Mouse (Mus musculus): Measurements from ENCODE around the gene Ift22. TPM values are rescaled to one million over a fixed set of nuclear protein-coding genes. Genes with fewer than 3 reads are reported as not detected.
A peak's percentile ranks its signal among the peaks of the same experiment; 100 is the strongest.

Gene Ift22
- polyA plus RNA-seq, 1 experiment = 14.6 TPM

DNA sequence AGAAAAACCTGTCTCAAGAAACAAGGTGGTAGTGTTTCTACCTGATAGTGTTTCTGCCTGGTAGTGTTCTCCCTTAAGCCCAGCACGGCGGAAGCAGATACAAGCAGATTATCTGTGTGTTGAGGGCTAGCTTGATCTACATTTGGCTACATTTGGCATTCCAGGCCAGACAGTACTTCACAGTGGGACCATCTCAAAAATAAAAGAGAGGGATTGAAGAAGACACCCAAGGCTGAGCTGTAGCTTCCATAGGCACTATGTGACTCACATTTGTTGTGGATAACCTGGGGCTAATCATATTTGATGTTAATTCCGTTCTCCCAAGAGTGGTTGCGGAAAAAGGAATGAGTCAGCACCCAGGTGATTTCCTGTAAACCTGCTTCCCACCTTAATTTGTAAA is 44.2 kb downstream of the Ift22 start:
- no peak overlapping the region for H3K4me3 ChIP-seq (ENCODE audit: insufficient read depth, low read depth, low read length)
- H3K4me1 ChIP-seq (ENCODE audit: control insufficient read depth, insufficient read depth, insufficient read length, low read length) = peaks cover 8% of the 10 kb centered on the region
- no peak overlapping the region for H3K27ac ChIP-seq (replicated peaks; ENCODE audit: low read depth, low read length)

DNA sequence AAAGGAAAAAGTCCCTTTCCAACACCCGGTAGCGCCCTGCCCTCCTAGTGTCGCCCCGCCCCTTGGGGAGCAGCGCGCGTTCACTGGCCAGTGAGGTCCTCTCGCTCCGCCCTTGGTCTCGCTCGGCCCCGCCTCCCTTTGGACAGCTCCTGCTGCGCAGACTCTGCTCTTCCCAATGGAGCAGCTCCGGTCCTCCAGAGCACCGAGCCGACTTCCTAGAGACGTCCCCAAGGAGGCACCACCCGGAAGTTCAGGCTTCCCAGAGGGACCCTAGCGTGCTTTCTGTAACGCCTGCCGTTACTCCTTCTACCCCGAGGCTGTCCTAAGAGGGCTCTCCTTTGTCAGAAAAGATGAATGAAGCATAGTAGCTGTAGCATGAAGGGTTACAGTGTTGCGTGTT is 45.1 kb downstream of the Ift22 start, which contains the start of gene Fis1:
TSS of gene Fis1 (plus strand) at position 261 of the 400 bp plus-strand sequence.
- Histone ChIP-seq H3K4me1 (ENCODE audit: control insufficient read depth, insufficient read depth, insufficient read length, low read length) (peaks cover 8% of the 10 kb centered on the region), H3K4me3 (ENCODE audit: insufficient read depth, low read depth, low read length) (peak within 1 kb of the TSS; percentile 75), H3K27ac (replicated peaks; ENCODE audit: low read depth, low read length) (peak within 1 kb of the TSS; percentile 55)

DNA sequence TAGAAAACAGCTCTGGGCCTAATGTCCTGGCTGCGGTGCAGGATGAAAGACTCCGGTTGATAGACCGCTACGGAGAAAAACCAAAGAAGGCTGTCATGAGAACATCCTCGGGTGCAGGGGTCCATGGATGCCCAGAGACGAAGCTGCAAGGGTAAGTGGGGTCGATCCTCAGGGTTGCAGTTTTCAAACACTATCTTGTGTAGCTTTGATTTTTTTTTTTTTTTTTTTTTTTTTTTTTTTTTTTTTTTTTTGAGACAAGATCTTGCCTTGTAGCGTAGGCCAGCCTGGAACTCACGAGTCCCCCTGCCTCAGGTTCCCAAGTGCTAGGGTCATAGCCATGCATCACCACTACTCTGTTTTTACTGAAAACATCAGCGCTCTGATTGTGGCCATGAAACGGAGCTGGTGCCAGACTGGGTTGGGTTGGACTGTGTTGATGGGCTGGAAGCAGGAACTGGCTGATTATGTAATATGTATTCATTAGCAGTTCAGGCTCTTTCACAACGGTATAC is 45.5 kb downstream of the Ift22 start:
- H3K4me3 ChIP-seq (ENCODE audit: insufficient read depth, low read depth, low read length) = peak overlapping the region; percentile 75
- H3K27ac ChIP-seq (replicated peaks; ENCODE audit: low read depth, low read length) = peak overlapping the region; percentile 55
- H3K4me1 ChIP-seq (ENCODE audit: control insufficient read depth, insufficient read depth, insufficient read length, low read length) = peaks cover 8% of the 10 kb centered on the region

DNA sequence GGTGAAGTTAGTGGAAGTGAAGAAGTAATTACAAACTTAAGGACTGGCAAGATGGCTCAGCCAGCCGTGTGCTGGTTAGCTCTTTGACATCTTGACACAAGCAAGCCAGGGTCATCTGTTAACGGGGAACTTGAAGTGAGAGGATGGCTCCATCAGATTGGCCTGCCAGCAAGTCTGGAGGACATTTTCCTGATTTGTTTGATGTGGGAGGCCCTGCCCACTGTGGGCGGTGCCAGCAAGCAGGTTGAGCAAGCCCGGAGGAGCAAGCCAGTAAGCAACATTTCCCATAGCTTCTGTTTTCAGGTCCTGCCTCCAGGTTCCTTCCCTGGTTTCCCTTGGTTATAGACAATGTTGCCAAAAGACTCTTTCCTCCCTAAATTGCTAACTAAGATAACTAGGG is 47.7 kb downstream of the Ift22 start:
- H3K4me1 ChIP-seq (ENCODE audit: control insufficient read depth, insufficient read depth, insufficient read length, low read length) = peaks cover 8% of the 10 kb centered on the region
- H3K27ac ChIP-seq (replicated peaks; ENCODE audit: low read depth, low read length) = no peak overlapping the region
- H3K4me3 ChIP-seq (ENCODE audit: insufficient read depth, low read depth, low read length) = no peak overlapping the region

DNA sequence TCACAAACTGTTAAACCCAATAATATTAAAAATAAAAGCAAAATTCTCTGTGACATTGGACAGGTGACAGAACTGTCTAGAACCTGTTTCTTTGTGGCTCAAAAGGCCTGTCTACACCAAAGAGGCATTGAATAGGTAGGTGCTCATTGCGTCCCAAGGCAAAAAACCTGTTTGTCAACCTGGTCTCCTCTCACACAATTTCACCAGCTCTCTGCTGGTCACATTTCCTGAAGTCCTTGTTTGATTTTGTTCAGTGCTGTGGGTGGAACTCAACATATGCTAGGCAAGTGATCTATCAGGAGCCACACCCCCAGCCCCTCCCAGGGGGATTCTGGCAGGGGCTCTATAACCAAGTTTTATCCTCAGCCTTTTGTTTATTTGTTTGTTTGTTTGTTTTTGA is 49.3 kb downstream of the Ift22 start:
- H3K4me1 ChIP-seq (ENCODE audit: control insufficient read depth, insufficient read depth, insufficient read length, low read length) = peaks cover 8% of the 10 kb centered on the region
- H3K27ac ChIP-seq (replicated peaks; ENCODE audit: low read depth, low read length) = no peak overlapping the region
- no peak overlapping the region for H3K4me3 ChIP-seq (ENCODE audit: insufficient read depth, low read depth, low read length)

DNA sequence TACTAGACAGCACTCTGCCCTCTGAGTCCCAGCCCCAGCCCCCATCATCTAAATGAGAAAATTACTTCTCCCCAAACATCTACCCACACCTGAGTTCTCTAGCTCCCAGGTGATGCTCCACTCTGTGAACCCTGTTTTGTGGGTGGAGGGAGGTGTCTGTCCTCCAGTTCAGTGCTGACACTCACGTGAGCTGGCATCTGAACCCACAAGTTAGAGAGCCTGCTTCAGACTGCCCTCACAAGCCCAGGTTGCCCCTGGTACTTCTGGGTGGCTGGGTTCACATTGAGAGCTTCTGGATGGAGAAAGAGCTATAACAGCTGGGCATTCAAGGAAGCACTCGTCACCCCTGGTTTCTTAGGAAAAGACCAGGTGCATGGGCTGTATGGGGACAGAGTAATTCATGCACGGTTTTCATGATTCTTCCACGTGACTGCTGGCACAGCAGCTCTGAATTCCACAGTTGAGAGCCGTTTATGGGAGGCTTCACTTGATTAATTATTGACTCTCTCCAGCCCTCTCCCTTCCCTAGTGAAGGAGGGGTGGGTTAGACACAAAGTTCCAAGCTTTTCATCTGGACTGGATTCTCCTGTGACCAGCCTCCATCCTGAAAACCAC is 51.1 kb downstream of the Ift22 start:
- H3K27ac ChIP-seq (replicated peaks; ENCODE audit: low read depth, low read length) = no peak overlapping the region
- H3K4me3 ChIP-seq (ENCODE audit: insufficient read depth, low read depth, low read length) = no peak overlapping the region
- H3K4me1 ChIP-seq (ENCODE audit: control insufficient read depth, insufficient read depth, insufficient read length, low read length) = peaks cover 7% of the 10 kb centered on the region

DNA sequence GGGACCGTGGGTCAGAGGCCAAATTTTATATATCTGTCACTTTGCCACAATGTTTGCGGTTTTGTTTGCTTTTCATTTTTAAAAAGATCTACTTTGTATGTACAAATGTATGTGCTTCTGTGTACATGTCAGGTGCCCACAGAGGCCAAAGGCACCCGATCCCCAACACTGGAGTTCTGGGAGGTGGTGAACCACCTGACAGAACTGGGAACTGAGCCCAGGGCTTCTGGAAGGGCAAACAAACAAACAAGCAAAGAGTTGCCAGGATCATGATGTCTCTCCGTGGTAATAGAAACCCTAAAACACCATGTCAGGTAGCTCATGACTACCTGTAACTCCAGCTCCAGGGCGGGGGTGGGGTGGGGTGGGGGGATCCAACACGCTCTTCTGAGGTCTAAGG is 52.1 kb downstream of the Ift22 start:
- Histone ChIP-seq H3K4me1 (ENCODE audit: control insufficient read depth, insufficient read depth, insufficient read length, low read length) (peaks cover 6% of the 10 kb centered on the region), H3K4me3 (ENCODE audit: insufficient read depth, low read depth, low read length) (no peak overlapping the region), H3K27ac (replicated peaks; ENCODE audit: low read depth, low read length) (no peak overlapping the region)

DNA sequence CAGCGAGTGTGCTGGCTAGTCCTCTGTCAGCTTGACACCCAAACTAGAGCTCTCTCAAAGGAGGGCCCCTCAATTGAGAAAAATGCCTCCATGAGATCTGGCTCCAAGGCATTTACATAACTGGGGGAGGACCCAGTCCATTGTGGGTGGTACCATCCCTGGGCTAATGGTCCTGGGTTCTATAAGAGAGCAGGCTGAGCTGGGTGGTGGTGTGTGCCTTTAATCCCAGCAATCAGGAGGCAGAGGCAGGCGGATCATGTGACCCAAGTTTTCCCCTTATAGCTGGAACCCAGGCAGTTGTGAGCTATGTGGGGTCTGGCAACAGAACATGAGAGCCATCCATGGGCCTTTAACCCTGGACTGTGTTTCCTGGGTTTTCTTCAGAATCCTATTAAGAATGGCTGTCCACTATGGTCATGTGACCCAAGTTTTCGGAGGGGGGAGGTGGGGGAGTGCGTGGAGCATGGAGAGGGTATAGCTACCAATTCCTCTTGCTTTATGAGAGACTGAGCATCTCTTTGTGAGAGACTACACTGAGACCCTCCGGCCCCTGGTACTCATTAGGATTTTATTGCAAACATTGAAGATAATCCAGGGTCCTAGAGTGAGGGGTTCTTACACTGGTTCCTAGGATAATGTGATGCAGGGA is 53.5 kb downstream of the Ift22 start:
- H3K4me3 ChIP-seq (ENCODE audit: insufficient read depth, low read depth, low read length) = peak overlapping the region; percentile 89
- H3K27ac ChIP-seq (replicated peaks; ENCODE audit: low read depth, low read length) = 0 out of 2 replicates have a peak overlapping the region, but pooled peaks have one; percentile 19
- peaks cover 3% of the 10 kb centered on the region; the same call in 1 of the 2 replicates for H3K4me1 ChIP-seq (ENCODE audit: control insufficient read depth, insufficient read depth, insufficient read length, low read length)

DNA sequence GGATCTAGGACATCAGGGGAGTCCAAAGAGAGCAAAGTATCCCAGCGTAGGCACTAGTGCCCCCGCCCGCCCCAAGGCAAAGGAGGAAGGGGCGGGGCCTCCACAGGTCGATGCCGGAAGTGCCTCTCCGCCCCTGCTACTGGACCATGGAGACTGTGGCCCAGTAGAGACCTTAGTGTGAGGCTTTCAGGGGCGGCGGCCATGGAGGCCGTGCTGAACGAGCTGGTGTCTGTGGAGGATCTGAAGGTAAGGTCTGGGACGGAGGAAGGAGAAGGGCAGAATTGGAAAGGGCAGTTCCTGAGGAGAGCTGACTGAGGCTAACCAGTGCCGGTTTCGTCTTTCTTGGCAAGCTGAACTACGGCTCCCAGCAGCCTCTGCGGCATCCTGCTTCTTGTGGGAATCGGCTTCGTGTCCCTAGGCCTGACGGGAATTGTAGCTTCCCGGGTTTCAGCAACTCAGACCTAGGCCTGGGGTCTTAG is 54.1 kb downstream of the Ift22 start:
- Histone ChIP-seq H3K27ac (replicated peaks; ENCODE audit: low read depth, low read length) (peak overlapping the region; percentile 98), H3K4me3 (ENCODE audit: insufficient read depth, low read depth, low read length) (peak overlapping the region; percentile 89), H3K4me1 (ENCODE audit: control insufficient read depth, insufficient read depth, insufficient read length, low read length) (peaks cover 6% of the 10 kb centered on the region)

DNA sequence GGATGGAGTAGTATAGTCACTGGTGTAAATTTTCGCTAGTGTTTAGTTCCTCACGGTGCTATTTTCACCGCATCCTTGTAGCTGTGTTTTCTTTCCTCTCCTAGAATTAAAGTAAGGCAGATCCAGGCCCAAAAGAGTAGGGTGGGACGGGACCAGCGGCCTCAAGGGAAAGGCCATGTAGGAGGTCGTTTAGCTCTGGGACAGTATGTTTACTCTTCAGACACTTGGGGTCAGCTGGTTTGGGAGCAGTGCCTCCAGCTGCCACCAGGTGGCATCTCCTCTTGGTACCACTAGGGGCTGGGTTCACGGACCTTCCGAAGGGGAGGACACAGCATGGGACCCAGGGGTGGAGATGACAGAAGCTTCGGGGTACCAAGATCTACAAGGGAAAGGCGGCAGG is 54.6 kb downstream of the Ift22 start:
- peak overlapping the region; percentile 88 for H3K27ac ChIP-seq (replicated peaks; ENCODE audit: low read depth, low read length)
- peaks cover 10% of the 10 kb centered on the region for H3K4me1 ChIP-seq (ENCODE audit: control insufficient read depth, insufficient read depth, insufficient read length, low read length)
- peak overlapping the region; percentile 89 for H3K4me3 ChIP-seq (ENCODE audit: insufficient read depth, low read depth, low read length)

DNA sequence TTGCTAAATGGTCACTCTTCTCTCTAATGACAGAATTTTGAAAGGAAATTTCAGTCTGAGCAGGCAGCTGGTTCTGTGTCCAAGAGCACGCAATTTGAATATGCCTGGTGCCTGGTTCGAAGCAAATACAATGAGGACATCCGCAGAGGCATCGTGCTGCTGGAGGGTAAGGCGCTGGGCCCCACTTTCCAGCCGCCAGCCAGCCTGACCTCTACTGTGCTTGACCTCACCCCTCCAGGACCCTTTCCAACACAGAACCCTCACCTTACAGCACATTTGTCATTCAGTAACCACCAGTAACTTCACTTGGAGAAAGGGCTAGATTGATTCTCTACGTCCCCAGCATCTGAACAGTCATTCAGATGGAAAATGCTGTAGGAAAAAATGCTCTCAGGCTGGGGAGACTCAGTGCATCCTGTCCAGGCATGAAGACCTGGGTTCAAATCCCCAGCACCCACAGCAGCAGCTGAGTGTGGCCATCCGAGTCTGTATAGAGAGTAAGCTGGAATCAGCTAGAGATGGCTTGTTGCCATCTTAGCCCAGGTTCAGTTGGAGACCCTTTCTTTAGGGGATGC is 55.1 kb downstream of the Ift22 start:
- Histone ChIP-seq H3K27ac (replicated peaks; ENCODE audit: low read depth, low read length) (no peak overlapping the region; the same call in 1 of the 2 replicates), H3K4me1 (ENCODE audit: control insufficient read depth, insufficient read depth, insufficient read length, low read length) (peaks cover 10% of the 10 kb centered on the region), H3K4me3 (ENCODE audit: insufficient read depth, low read depth, low read length) (no peak overlapping the region)

Other genes starting within 250 kb of the Ift22 start
- gene Myl10, start 215.0 kb upstream of the Ift22 start, polyA plus RNA-seq (2012; ENCODE audit: insufficient read depth, insufficient read length, missing spikeins) = not detected in 2 replicates
- gene Col26a1, start 24.9 kb upstream of the Ift22 start, polyA plus RNA-seq (2012; ENCODE audit: insufficient read depth, insufficient read length, missing spikeins) = not detected in 2 replicates
- 128 and 153 TPM in 2 replicates for gene Fis1, start 45.1 kb downstream of the Ift22 start, polyA plus RNA-seq (2012; ENCODE audit: insufficient read depth, insufficient read length, missing spikeins)
- 4.6 and 10.2 TPM in 2 replicates for gene Cldn15, start 58.5 kb downstream of the Ift22 start, polyA plus RNA-seq (2012; ENCODE audit: insufficient read depth, insufficient read length, missing spikeins)
- gene Plod3, start 78.9 kb downstream of the Ift22 start, polyA plus RNA-seq (2012; ENCODE audit: insufficient read depth, insufficient read length, missing spikeins) = 15.4 and 16.0 TPM in 2 replicates
- 76.0 and 101 TPM in 2 replicates for gene Znhit1, start 79.9 kb downstream of the Ift22 start, polyA plus RNA-seq (2012; ENCODE audit: insufficient read depth, insufficient read length, missing spikeins)
- not detected in 2 replicates for gene Vgf, start 118.2 kb downstream of the Ift22 start, polyA plus RNA-seq (2012; ENCODE audit: insufficient read depth, insufficient read length, missing spikeins)
- 69.0 and 73.6 TPM in 2 replicates for gene Ap1s1, start 138.0 kb downstream of the Ift22 start, polyA plus RNA-seq (2012; ENCODE audit: insufficient read depth, insufficient read length, missing spikeins)
- 4.1 and 9.6 TPM in 2 replicates for gene Serpine1, start 164.1 kb downstream of the Ift22 start, polyA plus RNA-seq (2012; ENCODE audit: insufficient read depth, insufficient read length, missing spikeins)
- gene Trim56, start 208.1 kb downstream of the Ift22 start, polyA plus RNA-seq (2012; ENCODE audit: insufficient read depth, insufficient read length, missing spikeins) = 9.8 and 11.1 TPM in 2 replicates
- not detected in 2 replicates for gene Muc3, start 241.2 kb downstream of the Ift22 start, polyA plus RNA-seq (2012; ENCODE audit: insufficient read depth, insufficient read length, missing spikeins)